Mouse (Mus musculus) olfactory bulb, adult 2 months (tissue): ENCODE results near the gene Tmed6.

ENCODE experiments used
- CTCF ChIP-seq: fragments of 200-500 bp; IDR thresholded peaks from 2 replicates; pipeline ENCODE4 v1.5.1; 2012; ENCODE audit warnings: low read depth, mild to moderate bottlenecking, low read length, moderate library complexity; ENCODE audit not compliant: insufficient read depth
- POLR2A ChIP-seq: fragments of 200-500 bp; IDR thresholded peaks from 2 replicates; pipeline ENCODE4 v1.6.1; 2012; ENCODE audit warnings: mild to moderate bottlenecking, low read depth, low read length, moderate library complexity; ENCODE audit not compliant: insufficient read depth

- TF ChIP-seq CTCF (no peak), POLR2A (no peak)
Measured at GRCm38 (mm10) chr8:107029310-107029709, 36.1 kb downstream of the Tmed6 start.
